9 mouse cellular contexts compared by ENCODE assay signal in genomic region chr3:58490787-58491186, GRCm38 (mm10). TPM values are rescaled to one million over a fixed set of nuclear protein-coding genes. Genes with fewer than 3 reads are reported as not detected.
DNase-seq lines count a peak whose midpoint lies in the region; ATAC-seq and TF ChIP-seq lines count a peak whose summit lies in the region.
"Had no signal": no experiment of that assay in that cellular context is flagged by ENCODE, and none has a peak within 500 bp of the region (broad histone marks: within the 10 kb centered on the region; RNA-seq: fewer than 3 reads in every experiment).

No protein-coding gene starts in this region.

- no peaks in the 10 kb centered on the region for H3K36me3 ChIP-seq in kidney, postnatal 0 days (ENCODE audit: insufficient read depth, low read length)
- no peaks in the 10 kb centered on the region for H3K36me3 ChIP-seq in kidney, embryonic 16.5 days (ENCODE audit: insufficient read depth, low read length)
- H3K36me3 ChIP-seq: embryonic facial prominence, embryonic 12.5 days had no signal

- WGBS in kidney, postnatal 0 days: 71% methylated on average over 7 of the region's 7 CpGs
- 77% methylated on average over 7 of the region's 7 CpGs for WGBS in kidney, embryonic 16.5 days

- H3K4me1 ChIP-seq in kidney, postnatal 0 days (replicated peaks; ENCODE audit: insufficient read depth, low read length): no peaks in the 10 kb centered on the region
- H3K4me1 ChIP-seq in kidney, embryonic 16.5 days (ENCODE audit: insufficient read depth, low read length): no peaks in the 10 kb centered on the region
- H3K4me1 ChIP-seq: embryonic facial prominence, embryonic 12.5 days had no signal

- TF ChIP-seq CTCF in kidney, postnatal 0 days (IDR thresholded peaks at IDR 0.05; ENCODE audit: low read depth): peak; percentile 67

- no peaks in the 10 kb centered on the region for H3K9me3 ChIP-seq in kidney, postnatal 0 days (replicated peaks; ENCODE audit: low read length)
- H3K9me3 ChIP-seq in kidney, embryonic 16.5 days (ENCODE audit: low read length): peaks cover 2% of the 10 kb centered on the region; the same call in 1 of the 2 replicates
- H3K9me3 ChIP-seq: embryonic facial prominence, embryonic 12.5 days had no signal

- no peak for ATAC-seq in kidney, postnatal 0 days (replicated peaks; ENCODE audit: low FRiP score, low read depth)
- ATAC-seq in kidney, embryonic 16.5 days (ENCODE audit: low FRiP score, low TSS enrichment): no peak
- ATAC-seq in megakaryocyte progenitor cell, adult 5-6 weeks (replicated peaks; ENCODE audit: poor library complexity): peak; percentile 76

- no peak overlapping the region for H3K4me3 ChIP-seq in kidney, postnatal 0 days (replicated peaks; ENCODE audit: low read depth, low read length)
- no peak overlapping the region for H3K4me3 ChIP-seq in kidney, embryonic 16.5 days (ENCODE audit: low read length)
- H3K4me3 ChIP-seq: embryonic facial prominence, embryonic 12.5 days had no signal

- H3K9ac ChIP-seq in kidney, postnatal 0 days (ENCODE audit: low read depth, low read length): no peak overlapping the region
- H3K9ac ChIP-seq in kidney, embryonic 16.5 days (replicated peaks; ENCODE audit: low read length): no peak overlapping the region
- H3K9ac ChIP-seq: embryonic facial prominence, embryonic 12.5 days had no signal

- no peak overlapping the region for H3K4me2 ChIP-seq in kidney, postnatal 0 days (ENCODE audit: low read length)
- no peak overlapping the region for H3K4me2 ChIP-seq in kidney, embryonic 16.5 days (replicated peaks; ENCODE audit: low read depth, low read length)
- H3K4me2 ChIP-seq: embryonic facial prominence, embryonic 12.5 days had no signal

- H3K27ac ChIP-seq in kidney, postnatal 0 days: no peak overlapping the region
- H3K27ac ChIP-seq in kidney, embryonic 16.5 days (ENCODE audit: low read length): no peak overlapping the region
- H3K27ac ChIP-seq: embryonic facial prominence, embryonic 12.5 days had no signal

- DNase-seq in adrenal gland, adult (ENCODE audit: inconsistent age in 2 of 2, low spot score in 1 of 2): peak; percentile 17 to 75
- no peak for DNase-seq in adrenal gland, postnatal 4 days (ENCODE audit: low spot score in 2 of 2)
- DNase-seq in kidney, postnatal 0 days (ENCODE audit: low spot score): peak; percentile 38
- DNase-seq in T-cell, adult 2 months (ENCODE audit: low spot score): peak; percentile 26
- peak; percentile 53 for DNase-seq in kidney, postnatal 10 days
- DNase-seq in c-Kit-positive CD71-positive TER-119-positive erythroid progenitor cells, embryonic 14.5 days (ENCODE audit: low spot score): no peak

- no peaks in the 10 kb centered on the region for H3K27me3 ChIP-seq in kidney, postnatal 0 days (ENCODE audit: insufficient read depth, low read length)
- no peaks in the 10 kb centered on the region for H3K27me3 ChIP-seq in kidney, embryonic 16.5 days (ENCODE audit: insufficient read depth, low read length)
- H3K27me3 ChIP-seq: embryonic facial prominence, embryonic 12.5 days had no signal

RNA-seq across cellular contexts. Expression of gene Eif2a, which starts 34.8 kb away (rescaled TPM):
- 10 to 100 TPM; 69.8 to 72.9 TPM for total RNA-seq in adrenal gland, postnatal 4 days (2021)
- 51.5 and 55.8 TPM in 2 replicates for polyA plus RNA-seq in kidney, postnatal 0 days (2015; fragmentation: Nextera tagmentation; extraction: Ambion mirVana)
- 54.5 and 55.5 TPM in 2 replicates for polyA plus RNA-seq in kidney, embryonic 16.5 days (2015; fragmentation: Nextera tagmentation; extraction: Ambion mirVana)
- total RNA-seq in megakaryocyte progenitor cell, adult 5-6 weeks (2015): 173 and 174 TPM in 2 replicates
- total RNA-seq in megakaryocyte progenitor cell, adult 5-6 weeks (2017): 94.7 and 102 TPM in 2 replicates

RNA-seq across cellular contexts. Expression of gene Serp1, which starts 34.9 kb away (rescaled TPM):
- total RNA-seq in adrenal gland, postnatal 4 days (2021): 10 to 100 TPM; 58.8 to 61.4 TPM
- 142 and 159 TPM in 2 replicates for polyA plus RNA-seq in kidney, postnatal 0 days (2015; fragmentation: Nextera tagmentation; extraction: Ambion mirVana)
- polyA plus RNA-seq in kidney, embryonic 16.5 days (2015; fragmentation: Nextera tagmentation; extraction: Ambion mirVana): 143 and 156 TPM in 2 replicates
- 130 and 146 TPM in 2 replicates for total RNA-seq in megakaryocyte progenitor cell, adult 5-6 weeks (2015)
- 136 and 145 TPM in 2 replicates for total RNA-seq in megakaryocyte progenitor cell, adult 5-6 weeks (2017)

Comparison
In these comparisons a context has a peak if more than half of its experiments do, and no peak if none do; other contexts are left out.
1. DNase-seq: peak in adrenal gland, adult (2 of 2), kidney, postnatal 0 days (single experiment), T-cell, adult 2 months (single experiment) and kidney, postnatal 10 days (single experiment); none in adrenal gland, postnatal 4 days (0 of 2) and c-Kit-positive CD71-positive TER-119-positive erythroid progenitor cells, embryonic 14.5 days (single experiment).